Mouse (Mus musculus) heart, postnatal 0 days (tissue): ENCODE results near the gene Kxd1. TPM values are rescaled to one million over a fixed set of nuclear protein-coding genes. Genes with fewer than 3 reads are reported as not detected.

ENCODE experiments used
- ATAC-seq: fragments of 200-750 bp; cut with Nextera tagmentation; 2 replicates; pipeline ENCODE4 v1.8.0; 2017; ENCODE audit warnings: low read depth, moderate number of reproducible peaks, moderate library complexity; ENCODE audit not compliant: insufficient read depth
- DNase-seq: peaks from one replicate; pipeline ENCODE4 v3.0.0-alpha.2; 2016; ENCODE audit warnings: low spot score
- H3K27ac ChIP-seq: fragments of 300-500 bp; sonication (generic); 2 replicates; pipeline ENCODE4 v1.5.1; 2014; ENCODE audit warnings: low read depth, mild to moderate bottlenecking
- H3K27me3 ChIP-seq: fragments of 300-500 bp; sonication (generic); 2 replicates; pipeline ENCODE4 v1.6.1; 2014; ENCODE audit warnings: low read length, mixed read lengths; ENCODE audit not compliant: control insufficient read depth, insufficient read depth
- H3K36me3 ChIP-seq: fragments of 300-500 bp; sonication (generic); replicated peaks from 2 replicates; pipeline ENCODE4 v1.6.1; 2014; ENCODE audit warnings: low read length, mixed read lengths; ENCODE audit not compliant: control insufficient read depth, insufficient read depth
- H3K4me1 ChIP-seq: fragments of 300-500 bp; sonication (generic); 2 replicates; pipeline ENCODE4 v1.6.1; 2014; ENCODE audit warnings: antibody characterized with exemption; ENCODE audit not compliant: control insufficient read depth, insufficient read depth
- H3K4me2 ChIP-seq: fragments of 300-500 bp; sonication (generic); 2 replicates; pipeline ENCODE4 v1.6.1; 2014; ENCODE audit warnings: low read depth, mild to moderate bottlenecking, low read length, moderate library complexity
- H3K4me3 ChIP-seq: fragments of 300-500 bp; sonication (generic); 2 replicates; pipeline ENCODE4 v1.5.1; 2014; ENCODE audit warnings: low read depth, low read length
- H3K9ac ChIP-seq: fragments of 300-500 bp; sonication (generic); replicated peaks from 2 replicates; pipeline ENCODE4 v1.6.1; 2014; ENCODE audit warnings: low read depth, low read length, mixed read lengths
- H3K9me3 ChIP-seq: fragments of 300-500 bp; sonication (generic); replicated peaks from 2 replicates; pipeline ENCODE4 v1.6.1; 2016; ENCODE audit warnings: low read length; ENCODE audit not compliant: control insufficient read depth
- CTCF ChIP-seq: IDR thresholded peaks from 2 replicates; pipeline ENCODE4 v1.5.1; 2016; ENCODE audit warnings: antibody characterized with exemption, control low read depth, low read depth
- EP300 ChIP-seq: IDR thresholded peaks from 2 replicates; pipeline ENCODE4 v1.6.1; 2016; ENCODE audit warnings: antibody characterized with exemption, low read depth
- WGBS: fragments of 180-500 bp; shearing (Covaris S2); extraction: QIAGEN DNeasy Blood & Tissue Kit; methylation state at CpG from one replicate; pipeline ENCODE4 v1.1.7; 2014; 5-methylcytosine and 5-hydroxymethylcytosine counted together
- polyA plus RNA-seq: library from polyadenylated mRNA; unstranded; fragments of >200 nt; fragmentation: Nextera tagmentation; extraction: Ambion mirVana; gene quantifications from 2 replicates; pipeline ENCODE4 v1.2.1, GENCODE M21; 2015
- total RNA-seq: library from RNA; depleted of rRNA; stranded (reverse); fragments of >200 nt; gene quantifications from 2 replicates; pipeline ENCODE4 v1.2.3, GENCODE M21; 2014; ENCODE audit warnings: low replicate concordance

The Kxd1 gene
- total and polyA plus RNA-seq, 2 experiments from 2014 or later: 93.5 to 120 TPM

DNA sequence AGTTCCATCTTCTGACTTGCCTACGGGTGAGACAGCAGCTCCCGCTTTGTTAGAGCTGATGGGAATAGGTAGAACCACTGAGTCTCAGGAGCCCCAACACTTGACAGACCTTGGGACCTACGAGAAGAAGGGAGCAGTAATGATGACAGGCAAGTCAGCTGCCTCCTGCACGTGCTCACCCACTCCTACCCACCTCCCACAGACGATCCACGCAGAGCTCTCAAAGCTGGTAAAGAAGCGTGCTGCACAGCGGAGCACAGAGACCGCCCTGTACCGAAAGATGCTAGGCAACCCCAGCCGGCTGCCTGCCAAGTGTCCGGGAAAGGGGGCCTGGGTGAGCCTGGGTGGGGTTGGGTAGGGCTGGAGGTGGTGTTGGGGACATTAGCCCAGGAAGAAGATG, 6.5 kb upstream of the Kxd1 start:
- Histone ChIP-seq H3K4me3 (no peak overlapping the region), H3K27ac (no peak overlapping the region), H3K4me1 (no peaks in the 10 kb centered on the region), H3K4me2 (no peak overlapping the region), H3K27me3 (no peaks in the 10 kb centered on the region), H3K9ac (no peak overlapping the region), H3K9me3 (no peaks in the 10 kb centered on the region), H3K36me3 (peaks cover 73% of the 10 kb centered on the region)
- WGBS: 90% methylated on average over 12 of the region's 12 CpGs
- ATAC-seq (no peak), DNase-seq (no peak)
- TF ChIP-seq EP300 (no peak), CTCF (no peak)

DNA sequence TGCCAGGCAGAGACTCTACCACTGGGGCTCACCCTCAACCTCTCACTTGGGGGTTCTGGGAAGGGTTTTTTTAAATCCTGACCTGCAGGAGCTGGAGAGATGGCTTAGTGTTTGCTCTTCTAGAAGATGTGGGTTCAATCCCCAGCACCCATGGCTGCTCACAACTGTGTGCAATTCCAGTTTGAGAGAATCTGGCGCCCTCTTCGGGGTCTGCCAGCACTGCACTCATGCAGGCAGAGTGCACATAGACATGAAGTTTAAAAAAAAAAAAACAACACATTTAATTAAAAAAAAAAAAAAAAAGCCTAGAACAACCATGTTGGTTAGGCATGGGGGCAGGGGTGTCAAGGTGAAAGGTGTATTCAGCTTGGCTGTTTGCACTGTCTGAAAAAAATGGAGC, 2.6 kb upstream of the Kxd1 start:
- peaks cover 57% of the 10 kb centered on the region for H3K36me3 ChIP-seq
- WGBS: 90% methylated on average over 2 of the region's 2 CpGs
- ATAC-seq: no peak

GRCm38 (mm10) chr8:70529741-70530161, 2.0 kb upstream of the Kxd1 start:
- no peak for TF ChIP-seq CTCF
- no peak for TF ChIP-seq EP300
- no peak overlapping the region for H3K4me3 ChIP-seq
- peaks cover 9% of the 10 kb centered on the region; the same call in 1 of the 2 replicates for H3K4me1 ChIP-seq
- DNase-seq (no peak), ATAC-seq (no peak)
- H3K36me3 ChIP-seq: peaks cover 51% of the 10 kb centered on the region
- no peaks in the 10 kb centered on the region for H3K9me3 ChIP-seq
- H3K27me3 ChIP-seq: no peaks in the 10 kb centered on the region
- WGBS: 90% methylated on average over 3 of the region's 3 CpGs
- no peak overlapping the region for H3K9ac ChIP-seq
- no peak overlapping the region for H3K4me2 ChIP-seq
- no peak overlapping the region for H3K27ac ChIP-seq

More for the DNA sequence above, 2.6 kb upstream of the Kxd1 start:
- H3K9ac ChIP-seq: no peak overlapping the region
- H3K4me1 ChIP-seq: peaks cover 9% of the 10 kb centered on the region; the same call in 1 of the 2 replicates
- no peaks in the 10 kb centered on the region for H3K9me3 ChIP-seq
- no peak overlapping the region for H3K27ac ChIP-seq
- H3K4me2 ChIP-seq: no peak overlapping the region
- H3K4me3 ChIP-seq: no peak overlapping the region
- TF ChIP-seq EP300 (no peak), CTCF (no peak)
- no peak for DNase-seq
- no peaks in the 10 kb centered on the region for H3K27me3 ChIP-seq

DNA sequence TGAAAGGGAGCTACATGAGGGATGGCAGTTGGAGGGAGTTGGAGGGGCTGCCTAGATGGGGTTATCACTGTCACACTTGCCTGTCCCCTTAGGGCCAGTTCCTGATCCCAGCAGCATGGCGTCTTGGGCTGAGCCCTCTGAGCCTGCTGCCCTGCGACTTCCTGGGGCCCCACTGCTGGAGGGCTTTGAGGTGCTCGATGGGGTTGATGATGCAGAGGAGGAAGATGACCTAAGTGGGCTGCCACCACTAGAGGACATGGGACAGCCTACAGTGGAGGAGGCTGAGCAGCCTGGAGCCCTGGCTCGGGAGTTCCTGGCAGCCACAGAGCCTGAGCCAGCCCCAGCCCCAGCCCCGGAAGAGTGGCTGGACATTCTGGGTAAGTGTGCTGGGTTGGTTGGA, 1.5 kb upstream of the Kxd1 start:
- peaks cover 9% of the 10 kb centered on the region; the same call in 1 of the 2 replicates for H3K4me1 ChIP-seq
- H3K4me3 ChIP-seq: no peak overlapping the region
- H3K27ac ChIP-seq: no peak overlapping the region
- no peaks in the 10 kb centered on the region for H3K9me3 ChIP-seq
- 63% methylated on average over 5 of the region's 5 CpGs for WGBS
- peaks cover 46% of the 10 kb centered on the region for H3K36me3 ChIP-seq
- H3K27me3 ChIP-seq: no peaks in the 10 kb centered on the region
- ATAC-seq: no peak
- no peak overlapping the region for H3K4me2 ChIP-seq
- TF ChIP-seq CTCF (no peak), EP300 (no peak)
- H3K9ac ChIP-seq: no peak overlapping the region
- DNase-seq: no peak

DNA sequence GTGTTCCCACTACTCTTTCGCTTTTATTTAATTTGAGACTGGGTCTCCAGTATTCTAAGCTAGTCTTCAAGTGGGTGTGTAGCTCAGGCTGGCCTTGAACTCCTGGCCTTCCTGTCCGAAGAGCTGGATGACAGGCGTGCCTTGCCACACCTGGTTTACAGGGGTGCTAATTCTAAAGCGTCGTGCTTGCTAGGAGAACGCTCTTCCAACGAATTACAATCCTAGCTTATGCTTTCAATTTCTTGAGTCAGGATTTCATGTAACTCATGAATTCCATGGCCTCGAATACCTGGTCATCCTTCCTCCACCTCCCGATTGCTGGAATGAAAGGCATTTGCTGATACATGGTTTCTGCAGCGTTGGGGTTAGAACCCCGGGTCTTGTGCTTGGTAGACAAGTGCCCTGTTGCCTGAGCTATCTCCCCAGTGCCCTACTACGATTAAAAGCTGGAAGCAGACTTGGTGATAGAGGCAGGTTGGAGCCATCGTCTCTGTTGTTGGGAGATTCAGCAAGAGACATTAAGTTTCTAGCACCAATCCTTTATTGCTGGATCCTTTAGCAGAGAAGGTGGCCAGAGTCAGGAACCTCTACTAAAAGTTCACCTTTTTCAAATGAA, 534 bp upstream of the Kxd1 start:
- Histone ChIP-seq H3K4me2 (peak overlapping the region; percentile 78), H3K4me1 (peaks cover 12% of the 10 kb centered on the region), H3K27ac (peak overlapping the region; percentile 86), H3K9me3 (no peaks in the 10 kb centered on the region), H3K27me3 (no peaks in the 10 kb centered on the region), H3K4me3 (peak overlapping the region; percentile 96), H3K36me3 (peaks cover 36% of the 10 kb centered on the region), H3K9ac (peak overlapping the region; percentile 95)
- ATAC-seq (no peak), DNase-seq (no peak)
- WGBS: 16% methylated on average over 13 of the region's 13 CpGs
- TF ChIP-seq EP300 (no peak), CTCF (no peak)

- Histone ChIP-seq H3K27me3 (no peaks in the 10 kb centered on the region), H3K4me2 (peak overlapping the region; percentile 78), H3K4me3 (peak overlapping the region; percentile 96), H3K27ac (peak overlapping the region; percentile 86), H3K9me3 (no peaks in the 10 kb centered on the region), H3K36me3 (peaks cover 26% of the 10 kb centered on the region), H3K4me1 (peaks cover 17% of the 10 kb centered on the region), H3K9ac (peak overlapping the region; percentile 95)
- ATAC-seq: no peak
- no peak for DNase-seq
- TF ChIP-seq EP300 (no peak), CTCF (no peak)
- WGBS: 2% methylated on average over 8 of the region's 8 CpGs
These were observed 645 bp downstream of the Kxd1 start for GRCm38 (mm10) chr8:70527111-70527511.
